Mouse (Mus musculus) cerebellum, postnatal 4 days (tissue): ENCODE measurements around the gene Olfr945.

Source experiments
- DNase-seq, 2 experiments: peaks; one replicate each; pipeline ENCODE4 v3.0.0; 2022; ENCODE audit warnings: low spot score in 2 of 2, mixed read lengths in 1 of 2

Olfr945 gene

DNA sequence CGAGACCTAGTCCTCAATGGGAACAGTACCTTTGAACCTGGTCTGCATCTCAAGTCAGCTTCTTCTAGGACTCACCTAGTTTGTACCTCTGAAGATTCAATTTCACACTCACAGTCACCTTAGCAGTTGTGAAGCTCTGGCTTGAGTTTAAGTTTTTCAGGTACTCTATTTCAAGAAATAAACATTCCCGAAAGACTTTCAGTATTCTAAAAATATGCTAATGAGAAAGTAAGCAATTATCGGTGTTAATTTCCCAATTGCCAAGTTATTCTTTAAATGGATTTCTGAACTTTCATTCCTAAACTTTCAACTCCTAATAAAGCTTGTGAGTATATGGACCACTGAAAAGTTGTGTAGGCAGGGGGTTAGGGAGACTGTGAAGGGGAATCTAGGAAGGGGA is at the start of gene Olfr945:
Olfr945 (minus strand) TSS at position 101 of the 400 bp plus-strand sequence.
- DNase-seq, result no peak

GRCm38 (mm10) chr9:39325945-39326344 is 49.3 kb upstream of the Olfr945 start, which contains the start of gene Olfr948:
Olfr948 (minus strand) TSS chr9:39326045.
- DNase-seq, result no peak

DNA sequence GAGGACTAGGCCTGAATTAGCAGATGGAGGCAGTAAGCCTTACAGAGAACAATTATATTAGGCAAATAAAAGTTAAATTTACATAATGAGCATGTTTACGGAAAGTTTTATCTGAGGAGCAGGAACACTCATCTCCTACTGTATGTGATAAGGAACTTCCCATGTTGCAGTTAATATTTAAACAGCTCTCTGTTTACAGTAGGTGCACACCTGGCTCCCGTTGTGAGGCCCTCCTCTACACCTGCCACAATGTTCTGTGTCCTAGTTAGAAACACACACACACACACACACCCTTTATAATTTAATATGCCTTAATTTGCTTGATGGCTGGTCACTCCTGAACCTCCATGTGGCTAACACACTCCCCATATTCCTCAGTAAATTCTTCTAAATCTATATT is 10.5 kb upstream of the Olfr945 start:
- DNase-seq, result no peak

- no peak for DNase-seq
These were observed 26.7 kb downstream of the Olfr945 start, which contains the start of gene Olfr1537 for GRCm38 (mm10) chr9:39249894-39250293. Olfr1537 (minus strand) TSS chr9:39249994.
